24 mouse cellular contexts compared by ENCODE assay signal in genomic region chr16:13464662-13465061, GRCm38 (mm10).
DNase-seq lines count a peak whose midpoint lies in the region; ATAC-seq and TF ChIP-seq lines count a peak whose summit lies in the region.
"Had no signal": no experiment of that assay in that cellular context is flagged by ENCODE, and none has a peak within 500 bp of the region (broad histone marks: within the 10 kb centered on the region; RNA-seq: fewer than 3 reads in every experiment).

No protein-coding gene starts in this region.

- H3K36me3 ChIP-seq in forebrain, postnatal 0 days (ENCODE audit: insufficient read depth) = no peaks in the 10 kb centered on the region
- H3K36me3 ChIP-seq in forebrain, embryonic 14.5 days (ENCODE audit: control insufficient read depth, insufficient read depth, low read length) = no peaks in the 10 kb centered on the region
- no peaks in the 10 kb centered on the region for H3K36me3 ChIP-seq in liver, postnatal 0 days (replicated peaks; ENCODE audit: insufficient read depth, low read length)
- H3K36me3 ChIP-seq in liver, embryonic 12.5 days = no peaks in the 10 kb centered on the region
- no peaks in the 10 kb centered on the region for H3K36me3 ChIP-seq in E14TG2a.4 (ENCODE audit: insufficient read depth, low read length)
- H3K36me3 ChIP-seq: embryonic facial prominence, embryonic 12.5 days; hindbrain, embryonic 13.5 days; limb, embryonic 13.5 days; liver, embryonic 15.5 days; midbrain, embryonic 13.5 days; neural tube, embryonic 13.5 days had no signal

- no peak overlapping the region for H3K4me3 ChIP-seq in forebrain, postnatal 0 days (ENCODE audit: low read depth, low read length)
- no peak overlapping the region for H3K4me3 ChIP-seq in forebrain, embryonic 14.5 days (ENCODE audit: low read depth, low read length)
- H3K4me3 ChIP-seq in liver, postnatal 0 days (ENCODE audit: low read depth, low read length) = no peak overlapping the region
- H3K4me3 ChIP-seq in liver, embryonic 12.5 days = no peak overlapping the region
- no peak overlapping the region for H3K4me3 ChIP-seq in E14TG2a.4 (replicated peaks; ENCODE audit: low read length)
- no peak overlapping the region for H3K4me3 ChIP-seq in brown adipose tissue, adult 24 weeks (ENCODE audit: insufficient read depth, low read depth, low read length)
- H3K4me3 ChIP-seq: embryonic facial prominence, embryonic 12.5 days; heart, adult 2 months; hindbrain, embryonic 13.5 days; limb, embryonic 13.5 days; liver, embryonic 15.5 days; midbrain, embryonic 13.5 days; myocyte; neural tube, embryonic 13.5 days had no signal

- no peak overlapping the region for H3K9ac ChIP-seq in forebrain, postnatal 0 days
- H3K9ac ChIP-seq in forebrain, embryonic 14.5 days (ENCODE audit: low read length) = no peak overlapping the region
- H3K9ac ChIP-seq in liver, postnatal 0 days (replicated peaks) = no peak overlapping the region
- no peak overlapping the region for H3K9ac ChIP-seq in liver, embryonic 12.5 days
- H3K9ac ChIP-seq: embryonic facial prominence, embryonic 12.5 days; hindbrain, embryonic 13.5 days; limb, embryonic 13.5 days; liver, embryonic 15.5 days; midbrain, embryonic 13.5 days; neural tube, embryonic 13.5 days had no signal

- no peak overlapping the region for H3K4me2 ChIP-seq in forebrain, postnatal 0 days (ENCODE audit: low read depth)
- no peak overlapping the region for H3K4me2 ChIP-seq in forebrain, embryonic 14.5 days (ENCODE audit: low read length)
- no peak overlapping the region for H3K4me2 ChIP-seq in liver, postnatal 0 days (ENCODE audit: low read depth, low read length)
- no peak overlapping the region for H3K4me2 ChIP-seq in liver, embryonic 12.5 days
- H3K4me2 ChIP-seq: embryonic facial prominence, embryonic 12.5 days; hindbrain, embryonic 13.5 days; limb, embryonic 13.5 days; liver, embryonic 15.5 days; midbrain, embryonic 13.5 days; neural tube, embryonic 13.5 days had no signal

- H3K4me1 ChIP-seq in forebrain, postnatal 0 days (ENCODE audit: insufficient read depth) = no peaks in the 10 kb centered on the region
- H3K4me1 ChIP-seq in forebrain, embryonic 14.5 days (ENCODE audit: control insufficient read depth, insufficient read depth, low read length) = no peaks in the 10 kb centered on the region
- H3K4me1 ChIP-seq in liver, postnatal 0 days (ENCODE audit: insufficient read depth) = no peaks in the 10 kb centered on the region
- H3K4me1 ChIP-seq in liver, embryonic 12.5 days = no peaks in the 10 kb centered on the region
- peaks cover 11% of the 10 kb centered on the region for H3K4me1 ChIP-seq in E14TG2a.4 (replicated peaks; ENCODE audit: low read depth, low read length)
- H3K4me1 ChIP-seq in brown adipose tissue, adult 24 weeks (ENCODE audit: control insufficient read depth, insufficient read depth, insufficient read length, low read length) = no peaks in the 10 kb centered on the region; the same call in 1 of the 2 replicates
- H3K4me1 ChIP-seq: liver, embryonic 15.5 days; midbrain, embryonic 13.5 days; neural tube, embryonic 13.5 days had no signal

- no peak for ATAC-seq in forebrain, postnatal 0 days
- no peak for ATAC-seq in forebrain, embryonic 14.5 days
- ATAC-seq in liver, postnatal 0 days = no peak
- no peak for ATAC-seq in liver, embryonic 12.5 days
- no peak for ATAC-seq in CD4-positive, CD25-positive, alpha-beta regulatory T cell, adult 4 months
- ATAC-seq: midbrain, embryonic 13.5 days had no signal

- no peaks in the 10 kb centered on the region for H3K9me3 ChIP-seq in forebrain, postnatal 0 days (ENCODE audit: low read length)
- H3K9me3 ChIP-seq in forebrain, embryonic 14.5 days (replicated peaks; ENCODE audit: control insufficient read depth, low read length) = no peaks in the 10 kb centered on the region
- H3K9me3 ChIP-seq in liver, postnatal 0 days (ENCODE audit: low read length) = no peaks in the 10 kb centered on the region
- no peaks in the 10 kb centered on the region for H3K9me3 ChIP-seq in liver, embryonic 12.5 days (replicated peaks)
- no peaks in the 10 kb centered on the region for H3K9me3 ChIP-seq in E14TG2a.4 (ENCODE audit: low read length)
- H3K9me3 ChIP-seq: embryonic facial prominence, embryonic 12.5 days; hindbrain, embryonic 13.5 days; limb, embryonic 13.5 days; liver, embryonic 15.5 days; midbrain, embryonic 13.5 days; neural tube, embryonic 13.5 days had no signal

- TF ChIP-seq CTCF in forebrain, postnatal 0 days (IDR thresholded peaks at IDR 0.05; ENCODE audit: low read depth) = 0 out of 2 replicates have a peak, but pooled peaks have one; percentile 10
- TF ChIP-seq CTCF in liver, postnatal 0 days (IDR thresholded peaks at IDR 0.05; ENCODE audit: low read depth) = 0 out of 2 replicates have a peak, but pooled peaks have one; percentile 7
- TF ChIP-seq CTCF in E14TG2a.4 (conservative IDR thresholded peaks at IDR 0.05; ENCODE audit: low read length) = 0 out of 2 replicates have a peak, but pooled peaks have one; percentile 17

- DNase-seq in forebrain, postnatal 0 days = no peak
- no peak for DNase-seq in forebrain, embryonic 14.5 days (ENCODE audit: low spot score)
- DNase-seq in liver, postnatal 0 days = no peak
- DNase-seq in cerebellum, adult 9-11 months = no peak
- DNase-seq: adrenal gland, postnatal 25 days; cerebellum, postnatal 10 days; gastrocnemius, postnatal 36 days; heart, adult 2 months; heart, postnatal 36 days; kidney, adult 9 months; kidney, postnatal 36 days; layer of hippocampus, adult 9-11 months; right cerebral cortex, postnatal 4 days had no signal

- no peak for TF ChIP-seq EP300 in liver, postnatal 0 days (IDR thresholded peaks at IDR 0.05; ENCODE audit: low read depth)

- peaks cover 15% of the 10 kb centered on the region for H3K27me3 ChIP-seq in forebrain, postnatal 0 days (ENCODE audit: insufficient read depth, low read length)
- no peaks in the 10 kb centered on the region for H3K27me3 ChIP-seq in forebrain, embryonic 14.5 days (replicated peaks; ENCODE audit: control insufficient read depth, insufficient read depth, low read length)
- H3K27me3 ChIP-seq in liver, postnatal 0 days (ENCODE audit: insufficient read depth, low read length) = no peaks in the 10 kb centered on the region
- peaks cover 6% of the 10 kb centered on the region; the same call in 1 of the 2 replicates for H3K27me3 ChIP-seq in liver, embryonic 12.5 days (replicated peaks)
- 0 out of 2 replicates have a peak, but pooled peaks cover 8% of the 10 kb centered on the region for H3K27me3 ChIP-seq in E14TG2a.4 (ENCODE audit: insufficient read depth, low read length)
- H3K27me3 ChIP-seq: embryonic facial prominence, embryonic 12.5 days; hindbrain, embryonic 13.5 days; limb, embryonic 13.5 days; liver, embryonic 15.5 days; midbrain, embryonic 13.5 days; neural tube, embryonic 13.5 days had no signal

- no peak overlapping the region for H3K27ac ChIP-seq in forebrain, postnatal 0 days (ENCODE audit: low read depth, low read length)
- H3K27ac ChIP-seq in forebrain, embryonic 14.5 days (ENCODE audit: low read depth, low read length) = no peak overlapping the region
- no peak overlapping the region for H3K27ac ChIP-seq in liver, postnatal 0 days (ENCODE audit: low read depth)
- H3K27ac ChIP-seq in liver, embryonic 12.5 days = no peak overlapping the region
- H3K27ac ChIP-seq in brown adipose tissue, adult 24 weeks (replicated peaks; ENCODE audit: low read depth, low read length) = peak overlapping the region; percentile 49
- H3K27ac ChIP-seq: embryonic facial prominence, embryonic 12.5 days; heart, adult 2 months; hindbrain, embryonic 13.5 days; limb, embryonic 13.5 days; liver, embryonic 15.5 days; midbrain, embryonic 13.5 days; neural tube, embryonic 13.5 days had no signal

- WGBS in forebrain, postnatal 0 days = 85% methylated on average over 5 of the region's 5 CpGs
- 87% methylated on average over 5 of the region's 5 CpGs for WGBS in forebrain, embryonic 14.5 days
- WGBS in liver, postnatal 0 days (ENCODE audit: insufficient replicate concordance) = 71% methylated on average over 5 of the region's 5 CpGs
- 74% methylated on average over 5 of the region's 5 CpGs for WGBS in liver, embryonic 12.5 days (ENCODE audit: insufficient replicate concordance)
